Mouse (Mus musculus): ENCODE data around the gene Hax1. TPM values are rescaled to one million over a fixed set of nuclear protein-coding genes. Genes with fewer than 3 reads are reported as not detected.

The Hax1 gene
- polyA plus RNA-seq (2015; fragmentation: Nextera tagmentation; extraction: Ambion mirVana), result 126 and 141 TPM in 2 replicates

DNA sequence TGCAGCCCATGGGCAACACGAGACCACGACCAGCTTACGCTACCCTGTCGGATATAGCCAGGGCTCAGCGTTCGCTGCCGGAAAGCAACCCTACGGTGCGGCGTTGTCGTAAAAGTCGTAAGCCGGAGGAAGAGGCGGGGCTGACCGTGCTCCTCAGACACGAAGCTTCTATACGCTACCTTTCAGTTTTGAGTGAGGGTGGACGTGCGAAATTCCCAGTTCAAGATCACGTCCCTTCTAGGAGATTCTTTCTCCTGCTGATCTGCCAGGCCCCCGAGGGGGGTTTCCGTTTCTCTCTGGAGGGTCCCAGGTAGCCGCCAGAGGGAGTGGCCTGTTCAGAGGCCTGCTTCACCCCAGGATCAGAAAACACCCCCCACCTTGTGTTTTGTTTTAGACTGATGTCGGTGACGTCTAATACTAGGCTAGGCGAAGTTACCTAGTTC, at the start of gene Hax1:
Gene Hax1, minus strand, starts transcription at position 169 of the 443 bp plus-strand sequence.
- peak; percentile 96 for DNase-seq (ENCODE audit: low spot score)

DNA sequence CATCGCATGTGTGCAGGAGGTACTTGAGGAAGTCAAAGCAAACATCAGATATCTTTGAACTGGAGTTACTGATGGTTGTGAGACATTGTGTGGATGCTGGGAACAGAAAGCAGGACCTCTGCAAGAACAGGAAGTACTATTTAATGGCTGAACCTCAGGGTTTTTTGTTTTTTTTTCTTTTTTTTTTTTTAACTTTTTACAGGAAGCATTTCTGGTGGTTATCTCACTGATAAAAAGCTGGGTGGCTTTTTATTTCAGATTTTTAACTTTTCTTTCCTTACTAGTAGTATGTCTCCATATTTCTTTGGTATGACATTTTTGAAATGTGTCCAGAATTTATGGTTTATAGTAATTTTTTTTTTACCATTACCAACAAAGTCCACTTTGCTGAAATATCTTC, 37.7 kb upstream of the Hax1 start:
- DNase-seq (ENCODE audit: low spot score), result no peak

DNA sequence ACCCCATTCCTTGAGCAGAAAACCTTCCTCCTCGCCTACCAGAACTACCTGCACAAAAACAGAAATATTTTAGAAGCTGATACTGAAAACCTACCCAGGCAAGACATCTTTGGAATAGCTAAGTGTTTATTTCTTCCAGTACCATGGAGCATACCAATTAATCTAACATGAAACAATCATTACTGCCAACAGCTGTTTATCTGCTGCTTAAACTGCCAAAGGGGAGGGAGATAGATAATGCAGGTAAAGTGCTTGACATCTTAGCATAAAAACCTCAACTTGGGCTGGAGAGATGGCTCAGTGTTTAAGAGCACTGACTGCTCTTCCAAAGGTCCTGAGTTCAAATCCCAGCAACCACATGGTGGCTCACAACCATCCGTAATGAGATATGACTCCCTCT, 36.1 kb upstream of the Hax1 start:
- no peak for DNase-seq (ENCODE audit: low spot score)

DNA sequence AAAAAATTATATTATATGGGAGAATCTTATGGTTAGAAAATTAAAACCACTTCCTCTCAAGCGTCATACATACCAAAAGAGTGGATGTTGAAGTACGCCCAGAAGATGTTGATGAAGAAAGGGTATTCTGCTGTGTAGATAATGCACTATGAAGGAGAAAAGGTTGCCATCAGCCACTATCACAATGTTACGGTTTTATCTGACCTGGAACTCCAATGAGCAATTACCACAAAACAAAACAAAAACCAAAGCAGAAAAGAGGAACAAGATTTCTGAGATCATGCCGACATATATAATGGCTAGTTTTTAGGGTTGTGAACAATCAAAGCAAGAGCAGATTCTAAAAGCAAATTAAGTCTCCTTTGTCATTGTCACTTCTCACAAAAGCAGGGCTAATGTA, 18.0 kb upstream of the Hax1 start:
- no peak for DNase-seq (ENCODE audit: low spot score)

DNA sequence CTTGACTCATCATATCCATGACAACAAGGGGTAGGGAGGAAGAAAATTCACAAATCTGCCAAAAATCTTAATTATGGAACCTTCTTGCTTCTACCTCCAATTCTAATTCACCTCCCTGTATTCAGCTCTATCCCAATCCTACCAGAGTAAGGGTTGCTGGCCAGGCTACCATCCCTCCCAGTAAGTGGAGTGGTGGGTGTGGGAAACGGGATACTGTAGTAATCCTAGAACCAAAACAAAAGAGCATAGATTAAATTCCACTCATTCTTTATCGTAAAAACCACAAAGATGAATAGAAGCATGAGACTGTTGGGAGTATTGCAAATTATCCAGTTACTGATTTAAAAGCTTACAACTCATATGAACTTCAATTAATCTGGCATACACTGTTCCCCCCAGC, 11.7 kb upstream of the Hax1 start:
- DNase-seq (ENCODE audit: low spot score), result no peak

DNA sequence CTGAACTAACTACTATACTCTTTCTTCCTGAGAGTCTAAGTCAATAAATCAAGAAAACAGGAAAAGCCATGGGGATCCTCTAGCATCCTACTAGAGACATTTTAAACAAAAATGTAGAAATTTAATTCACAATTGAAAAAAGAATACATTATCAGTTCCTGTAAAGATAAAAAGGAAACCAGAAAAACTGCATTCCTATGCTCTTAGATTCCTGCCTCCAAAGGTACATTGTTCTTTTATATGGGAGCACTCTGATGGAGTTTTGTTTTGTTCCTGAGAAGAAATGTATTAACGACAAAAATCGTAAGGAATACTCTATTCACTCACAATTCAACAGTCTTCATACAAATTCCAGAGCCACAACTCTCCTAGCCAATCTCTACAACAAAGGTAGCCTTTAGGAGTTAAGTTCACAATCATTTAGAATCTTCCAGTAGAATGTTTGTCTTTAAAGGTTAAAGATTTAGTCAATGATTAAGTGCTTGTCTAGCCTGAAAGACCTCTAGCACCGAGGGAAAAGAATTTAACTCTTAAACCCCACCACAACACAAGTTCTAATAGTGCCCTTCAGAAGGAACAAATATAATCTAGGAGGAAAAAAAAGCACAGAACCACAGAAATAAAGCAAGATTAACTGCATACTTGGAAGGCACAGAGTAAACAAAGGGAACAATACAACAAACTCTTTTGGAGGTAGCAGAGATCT, 5.7 kb upstream of the Hax1 start:
- DNase-seq (ENCODE audit: low spot score), result no peak

DNA sequence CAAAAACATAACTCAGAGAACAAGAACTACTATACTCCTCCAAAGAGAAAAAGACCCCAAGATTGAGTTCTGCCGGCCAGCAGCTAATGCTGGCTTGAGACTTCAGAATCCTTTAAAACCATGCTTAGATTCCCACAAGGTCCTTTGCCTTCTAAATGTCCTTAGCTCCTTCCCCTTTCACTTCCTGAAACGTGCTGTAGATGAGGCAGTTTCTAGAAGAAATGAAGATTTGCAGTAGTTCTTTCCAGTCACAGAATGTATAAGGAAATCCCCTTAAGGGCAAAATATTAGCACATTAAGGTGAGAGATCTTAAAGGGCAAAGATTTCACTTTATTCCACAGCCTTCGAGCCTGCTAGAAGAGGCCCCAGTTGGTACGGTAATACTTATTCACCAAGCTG, 1.2 kb upstream of the Hax1 start:
- no peak for DNase-seq (ENCODE audit: low spot score)

DNA sequence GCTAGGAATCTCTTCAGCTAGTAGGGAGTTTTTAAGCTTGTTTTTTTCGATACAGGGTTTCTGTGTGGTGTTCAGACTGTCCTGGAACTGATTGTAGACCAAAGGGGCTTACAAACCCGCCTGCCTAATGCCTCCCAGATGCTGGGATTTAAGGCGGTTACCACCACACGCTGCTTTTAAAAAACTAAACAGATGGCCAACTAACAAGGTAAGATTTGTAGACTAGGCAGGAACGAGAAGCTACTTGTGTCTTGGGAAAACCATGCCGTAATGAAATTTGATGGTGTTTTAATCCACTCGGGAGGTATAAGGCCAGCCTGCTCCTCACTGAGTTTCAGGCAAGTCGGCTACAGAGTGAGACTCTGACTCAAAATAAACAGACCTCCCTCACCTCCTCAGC, 510 bp upstream of the Hax1 start:
- no peak for DNase-seq (ENCODE audit: low spot score)

DNA sequence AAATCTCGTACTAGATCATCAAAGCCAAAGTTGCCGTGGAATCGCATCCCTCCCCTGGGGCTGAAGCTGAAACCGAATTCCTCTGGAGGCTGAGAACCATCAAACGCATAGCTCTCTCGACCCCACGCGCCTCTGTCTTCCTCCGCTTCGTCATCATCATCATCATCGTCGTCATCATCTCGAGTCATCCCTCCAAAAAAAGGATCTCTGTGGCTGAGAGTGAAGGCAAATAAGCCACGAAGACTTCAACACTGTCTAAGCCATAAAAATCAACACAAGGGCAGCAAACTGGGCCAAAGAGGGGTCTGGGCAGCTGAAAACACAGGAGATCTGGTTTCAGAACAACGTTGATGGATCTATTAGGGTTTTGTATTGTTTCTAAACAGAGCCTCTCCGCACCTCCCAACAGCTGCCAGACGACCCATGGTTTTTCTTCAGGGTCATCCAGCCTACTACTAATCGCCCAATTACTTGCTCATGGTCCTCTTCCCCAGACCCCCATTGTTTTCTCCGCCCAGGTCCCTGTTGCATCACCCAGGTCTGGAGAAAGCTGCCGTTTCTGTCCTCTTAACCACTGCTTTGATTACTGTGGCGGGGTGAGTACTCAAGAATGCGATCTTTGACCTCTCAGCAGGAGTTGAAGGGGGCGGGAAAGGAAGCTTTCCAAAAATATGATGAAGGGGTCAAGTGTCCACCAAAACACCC, 637 bp downstream of the Hax1 start:
- DNase-seq (ENCODE audit: low spot score), result peak; percentile 29

DNA sequence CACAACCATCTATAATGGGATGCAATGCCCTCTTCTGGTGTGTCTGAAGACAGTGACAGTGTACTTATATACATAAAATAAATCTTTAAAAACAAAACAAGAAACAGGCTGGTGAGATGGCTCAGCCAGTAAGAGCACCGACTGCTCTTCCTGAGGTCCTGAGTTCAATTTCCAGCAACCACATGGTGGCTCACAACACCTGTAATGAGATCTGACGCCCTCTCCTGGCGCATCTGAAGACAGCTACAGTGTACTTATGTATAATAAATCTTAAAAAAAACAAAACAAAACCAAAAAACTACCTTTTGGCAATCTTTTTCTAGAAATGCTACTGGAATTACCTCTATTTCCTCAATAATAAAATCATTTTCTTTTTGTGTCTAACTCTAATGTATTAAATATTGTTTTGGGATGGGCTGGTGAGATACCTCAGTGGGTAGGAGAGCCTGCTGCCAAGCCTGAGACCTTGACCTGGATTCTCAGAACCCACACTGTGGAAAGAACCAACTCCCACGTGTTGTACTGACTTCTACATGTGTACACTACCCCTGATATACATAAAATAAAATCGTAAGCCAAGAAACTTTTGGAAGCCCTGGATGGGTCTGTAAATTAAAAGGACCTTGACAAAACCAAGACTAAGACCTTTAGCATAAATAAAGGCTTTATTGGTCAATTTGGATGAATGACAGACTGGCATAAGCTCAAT, 3.6 kb downstream of the Hax1 start:
- DNase-seq (ENCODE audit: low spot score), result no peak

DNA sequence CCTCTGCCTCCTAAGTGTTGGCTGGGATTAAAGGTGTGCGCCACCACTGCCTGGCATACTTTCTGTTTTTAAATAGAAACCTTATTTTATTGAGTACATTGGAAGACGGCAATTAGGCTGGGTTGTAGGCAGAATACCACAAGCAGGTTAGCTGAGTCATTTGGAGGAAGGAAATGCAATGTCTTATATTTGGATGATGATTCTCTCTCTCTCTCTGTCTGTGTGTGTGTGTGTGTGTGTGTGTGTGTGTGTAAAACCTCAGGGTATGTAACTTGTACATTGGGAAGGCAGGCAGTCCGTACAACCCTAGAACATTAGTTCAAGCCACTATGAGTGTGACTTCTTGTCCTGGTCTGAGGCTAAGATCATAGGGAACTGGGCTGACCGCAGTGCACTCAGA, 10.8 kb downstream of the Hax1 start:
- no peak for DNase-seq (ENCODE audit: low spot score)

DNA sequence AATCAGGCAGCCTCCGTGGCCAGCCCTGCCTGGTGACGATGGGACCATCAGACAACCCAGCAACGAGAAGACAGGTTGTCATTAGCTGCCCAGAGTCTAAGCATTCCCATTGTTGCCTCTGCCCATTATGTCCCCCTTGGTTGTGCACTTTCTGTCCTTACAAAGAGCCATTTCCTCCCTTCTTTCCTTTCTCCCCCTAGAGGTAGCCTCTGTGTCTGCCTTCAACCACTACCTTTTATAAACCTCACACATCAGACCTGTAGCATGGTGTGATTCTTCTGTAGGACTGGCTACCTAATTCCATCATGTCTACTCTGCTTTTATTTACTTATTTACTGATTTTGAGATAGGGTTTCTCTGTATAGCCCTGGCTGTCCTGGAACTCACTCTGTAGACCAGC, 11.4 kb downstream of the Hax1 start:
- no peak for DNase-seq (ENCODE audit: low spot score)

DNA sequence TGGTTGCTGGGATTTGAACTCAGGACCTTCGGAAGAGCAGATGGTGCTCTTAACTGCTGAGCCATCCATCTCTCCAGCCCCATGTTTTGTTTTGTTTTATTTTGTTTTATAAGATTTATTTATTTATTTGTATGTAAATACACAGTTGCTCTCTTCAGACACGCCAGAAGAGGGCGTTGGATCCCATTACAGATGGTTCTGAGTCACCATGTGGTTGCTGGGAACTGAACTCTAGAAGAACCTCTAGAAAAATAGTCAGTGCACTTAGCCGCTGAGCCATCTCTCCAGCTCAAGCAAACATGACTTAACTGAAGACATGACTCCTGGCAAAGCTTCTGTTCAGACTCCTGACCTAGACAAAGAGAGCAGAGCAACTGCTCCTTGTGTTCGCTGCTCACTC, 16.2 kb downstream of the Hax1 start:
- DNase-seq (ENCODE audit: low spot score), result no peak

DNA sequence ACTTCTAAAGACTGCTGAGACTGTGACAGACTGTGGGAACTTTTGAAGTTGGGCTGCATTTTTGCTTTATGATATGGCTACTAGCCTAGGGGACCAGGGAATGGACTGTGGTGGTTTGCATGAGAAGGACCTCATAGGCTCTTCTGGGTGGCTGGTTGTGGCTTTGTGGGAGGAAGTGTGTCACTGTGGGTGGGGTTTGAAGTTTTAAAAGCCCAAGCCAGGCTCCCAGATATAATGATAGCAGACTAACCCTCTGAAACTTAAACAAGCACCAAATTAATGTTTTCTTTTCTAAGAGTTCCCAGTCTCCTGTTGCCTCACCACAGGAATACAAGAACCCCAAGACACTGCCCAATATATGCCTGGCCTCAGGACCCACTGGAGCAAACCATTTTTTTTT, 21.7 kb downstream of the Hax1 start:
- no peak for DNase-seq (ENCODE audit: low spot score)

DNA sequence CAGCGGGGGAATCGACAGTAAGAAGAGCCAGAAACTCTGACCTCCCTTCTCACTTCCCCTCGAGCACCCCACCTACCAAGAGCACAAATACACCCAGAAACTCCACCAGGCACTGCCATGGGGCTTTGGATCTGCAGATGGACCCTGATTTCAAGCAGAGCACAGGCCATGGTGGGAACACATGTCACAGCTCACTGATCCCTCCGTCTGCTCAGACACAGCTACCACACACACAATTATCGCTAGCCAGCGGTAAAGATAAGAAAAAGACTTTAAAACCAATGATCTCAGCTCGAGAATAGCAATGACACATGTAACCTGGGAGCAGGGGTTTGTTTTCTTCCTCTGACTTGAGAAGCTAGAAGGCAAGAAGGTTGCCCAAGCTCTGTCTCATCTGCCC, 30.1 kb downstream of the Hax1 start:
- no peak for DNase-seq (ENCODE audit: low spot score)

DNA sequence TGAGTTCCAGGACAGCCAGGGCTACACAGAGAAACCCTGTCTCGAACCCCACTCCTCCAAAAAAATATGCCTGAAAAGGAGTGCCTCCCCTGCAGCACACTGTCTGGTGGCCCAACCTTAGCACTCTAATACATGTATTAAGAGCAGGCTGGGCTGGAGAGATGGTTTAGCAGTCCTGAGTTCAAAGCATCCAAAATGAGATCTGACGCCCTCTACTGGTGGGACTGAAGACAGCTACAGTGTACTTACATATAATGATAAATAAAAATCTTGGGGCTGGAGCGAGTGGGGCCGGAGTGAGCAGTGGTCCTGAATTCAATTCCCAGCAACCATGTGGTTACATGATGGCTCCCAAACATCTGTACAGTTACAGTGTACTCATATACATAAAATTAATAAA, 31.6 kb downstream of the Hax1 start:
- peak; percentile 57 for DNase-seq (ENCODE audit: low spot score)

DNA sequence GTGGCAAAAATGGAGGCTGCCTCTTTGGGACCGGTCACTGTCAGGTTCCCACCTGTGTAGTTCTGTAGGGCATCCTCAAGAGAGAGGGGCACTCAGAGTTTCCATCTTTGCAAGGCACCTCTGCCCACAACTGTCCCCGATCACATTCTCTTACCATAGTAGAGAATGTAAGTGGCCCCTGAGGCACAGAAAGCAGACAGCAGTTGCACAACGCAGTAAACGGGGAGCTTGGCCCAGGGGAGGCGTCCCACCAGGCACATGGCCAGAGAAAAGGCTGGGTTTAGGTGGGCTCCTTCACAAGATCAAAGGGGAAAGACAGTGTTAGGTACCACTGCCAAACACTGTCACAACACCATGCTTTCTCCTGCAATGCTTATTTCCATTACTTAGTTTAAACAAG, 32.6 kb downstream of the Hax1 start:
- DNase-seq (ENCODE audit: low spot score), result no peak

DNA sequence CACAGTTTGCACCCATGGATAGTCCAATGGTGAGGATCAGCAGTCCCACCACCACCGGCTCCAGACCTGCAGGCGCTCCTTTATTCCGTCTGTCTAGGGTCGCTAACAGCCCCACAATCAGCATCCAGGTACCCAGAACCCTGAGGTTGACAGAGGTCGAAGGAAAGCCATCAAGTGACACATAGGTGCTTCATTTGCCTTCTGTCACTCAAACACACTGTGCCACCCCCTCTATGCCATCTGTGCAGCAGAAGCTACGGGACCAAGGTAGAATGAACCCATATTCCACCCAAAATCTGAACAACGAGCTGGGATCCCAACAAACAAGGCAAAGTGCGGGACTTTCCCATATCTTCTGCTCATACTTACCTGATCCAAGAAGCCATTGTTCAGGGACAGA, 33.0 kb downstream of the Hax1 start:
- no peak for DNase-seq (ENCODE audit: low spot score)

DNA sequence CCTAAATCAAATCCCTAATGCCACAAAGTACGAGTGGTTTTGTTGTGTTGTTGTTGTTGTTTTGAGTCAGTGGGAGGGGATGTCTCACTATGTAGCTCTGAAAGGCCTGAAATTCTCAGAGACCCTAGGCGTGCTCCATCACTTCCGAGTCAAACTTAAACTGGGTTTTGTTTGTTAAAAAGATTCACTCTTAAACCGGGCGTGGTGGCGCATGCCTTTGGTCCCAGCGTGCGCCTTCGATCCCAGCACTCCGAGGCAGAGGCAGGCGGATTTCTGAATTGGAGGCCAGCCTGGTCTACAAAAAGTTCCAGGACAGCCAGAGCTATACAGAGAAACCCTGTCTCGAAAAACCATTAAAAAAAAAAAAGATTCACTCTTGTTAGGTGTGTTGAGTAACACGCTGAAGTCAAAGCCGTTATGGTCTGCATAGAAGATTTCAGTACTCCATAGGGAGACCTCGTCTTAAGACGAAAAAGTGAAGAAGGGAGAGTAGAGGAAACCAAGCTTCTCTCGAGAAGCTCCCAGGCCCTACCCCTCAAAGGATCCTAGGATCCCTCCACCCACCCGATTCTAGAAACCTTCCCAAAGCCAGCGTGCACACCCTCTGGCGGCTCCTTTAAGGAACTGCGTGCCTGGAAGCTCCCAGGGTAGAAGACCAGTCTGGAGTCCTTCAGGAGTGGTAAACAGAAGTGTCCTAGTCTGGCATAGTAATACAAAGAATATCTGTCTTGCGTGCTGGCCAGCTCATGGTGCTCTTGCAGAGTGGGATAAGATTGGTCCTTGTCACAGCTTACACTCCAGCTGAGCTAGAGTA, 34.4 kb downstream of the Hax1 start:
- DNase-seq (ENCODE audit: low spot score), result peak; percentile 68

DNA sequence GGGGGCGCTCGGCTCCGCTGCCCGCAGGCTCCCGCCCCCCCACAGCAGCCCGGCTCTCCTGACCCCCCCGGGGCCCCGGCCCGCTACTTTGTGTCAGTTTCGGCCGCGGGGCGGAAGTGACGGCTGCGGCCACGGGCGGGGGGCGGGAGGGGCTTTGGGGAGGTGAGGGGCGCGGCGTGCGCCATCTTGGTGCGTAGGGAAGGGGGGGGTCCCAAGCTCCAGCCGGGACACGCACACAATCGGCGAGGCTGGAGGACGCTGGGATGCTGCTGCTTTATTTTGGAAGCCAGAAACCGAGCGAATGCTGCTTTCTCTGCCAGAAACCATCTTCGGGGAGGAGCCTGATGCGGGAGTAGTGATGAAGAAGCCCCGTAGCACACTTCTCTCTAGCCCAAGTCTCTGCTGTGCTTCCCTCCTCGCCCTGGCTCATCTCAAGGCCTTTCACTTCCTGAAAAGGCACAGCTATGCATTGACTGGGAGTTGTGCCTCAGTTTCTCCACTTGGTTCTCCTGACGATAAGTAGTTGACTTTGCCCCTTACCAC, 35.3 kb downstream of the Hax1 start, which contains the start of gene Atp8b2:
Gene Atp8b2, minus strand, starts transcription at position 288 of the 543 bp plus-strand sequence.
- peak; percentile 75 for DNase-seq (ENCODE audit: low spot score)

DNA sequence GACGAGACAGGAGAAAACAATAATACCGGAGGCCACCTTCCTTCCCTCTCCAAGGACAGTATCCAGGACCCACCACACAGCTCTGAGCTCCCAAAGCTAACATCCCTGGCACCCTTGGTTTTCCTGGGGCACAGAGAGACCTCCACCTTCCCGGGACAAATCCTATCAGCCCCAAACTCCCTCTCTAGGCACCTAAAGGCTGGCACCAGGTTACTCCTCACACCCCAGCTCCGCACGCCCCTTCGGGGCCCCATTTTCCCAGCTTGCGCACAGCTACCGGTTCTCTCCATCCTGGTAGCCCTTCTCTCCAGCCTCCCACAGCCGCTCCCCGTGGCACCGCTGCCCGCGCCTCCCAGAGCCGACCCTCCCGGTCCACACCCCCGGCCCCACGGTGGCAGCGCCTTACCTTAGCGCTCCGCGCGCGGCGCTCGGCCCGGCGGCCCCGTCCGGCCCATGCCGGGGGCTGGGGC, 35.8 kb downstream of the Hax1 start:
- DNase-seq (ENCODE audit: low spot score), result no peak

Data from thymus, postnatal 0 days (tissue).